9 mouse cellular contexts compared by ENCODE assay signal in the genomic region with DNA sequence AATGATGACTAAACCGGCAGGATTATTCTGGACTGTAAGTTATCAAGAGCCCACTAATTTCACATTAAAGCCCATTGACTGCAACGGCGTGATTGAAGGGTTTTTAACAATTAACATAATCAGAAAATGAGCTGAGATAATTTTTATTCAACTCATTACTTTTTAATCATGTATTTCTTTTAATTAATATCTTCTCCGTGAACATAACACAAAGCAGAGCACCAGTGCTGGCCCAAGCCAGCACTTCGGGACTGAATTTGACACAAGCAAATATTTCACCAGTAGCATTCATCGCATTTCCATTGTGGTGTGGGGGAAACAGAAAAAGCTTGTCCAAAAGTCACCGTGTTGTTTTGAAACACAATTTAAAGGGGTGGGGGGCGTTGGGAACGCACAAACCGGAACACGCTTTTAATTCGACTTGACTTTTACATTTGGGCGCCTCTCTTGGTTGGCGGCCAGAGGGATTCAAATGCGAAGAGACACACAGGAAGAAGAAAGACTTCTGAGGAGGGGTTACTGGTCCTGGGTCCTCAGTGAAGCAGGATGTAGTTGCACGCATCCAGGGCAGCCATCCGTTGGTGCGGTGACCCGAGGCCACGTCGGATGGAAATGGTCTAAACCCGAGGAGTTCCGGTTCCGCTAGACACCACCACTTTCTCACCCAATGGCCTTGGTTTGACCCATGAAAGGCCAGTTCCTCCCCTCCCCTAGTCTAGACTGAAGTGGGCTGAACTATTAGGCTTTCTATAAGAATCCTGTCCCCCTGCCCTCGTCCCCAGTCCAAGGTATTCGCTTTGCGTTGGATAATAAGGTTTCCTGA. TPM values are rescaled to one million over a fixed set of nuclear protein-coding genes. Genes with fewer than 3 reads are reported as not detected.
DNase-seq lines count a peak whose midpoint lies in the region; ATAC-seq lines count a peak whose summit lies in the region.
"Had no signal": no experiment of that assay in that cellular context is flagged by ENCODE, and none has a peak within 500 bp of the region (broad histone marks: within the 10 kb centered on the region; RNA-seq: fewer than 3 reads in every experiment).

No protein-coding gene starts in this region.

- H3K9ac ChIP-seq in kidney, embryonic 16.5 days (replicated peaks; ENCODE audit: low read length), result no peak overlapping the region
- no peak overlapping the region for H3K9ac ChIP-seq in midbrain, embryonic 11.5 days (ENCODE audit: low read length)

- peaks cover 66% of the 10 kb centered on the region for H3K27me3 ChIP-seq in kidney, embryonic 16.5 days (ENCODE audit: insufficient read depth, low read length)
- peaks cover 75% of the 10 kb centered on the region for H3K27me3 ChIP-seq in embryonic facial prominence, embryonic 10.5 days (replicated peaks; ENCODE audit: low read depth, poor library complexity, severe bottlenecking)
- H3K27me3 ChIP-seq in midbrain, embryonic 11.5 days (ENCODE audit: control insufficient read depth, insufficient read depth, low read length), result peaks cover 45% of the 10 kb centered on the region

- H3K36me3 ChIP-seq in kidney, embryonic 16.5 days (ENCODE audit: insufficient read depth, low read length), result no peaks in the 10 kb centered on the region
- H3K36me3 ChIP-seq in embryonic facial prominence, embryonic 10.5 days (replicated peaks), result no peaks in the 10 kb centered on the region
- H3K36me3 ChIP-seq in midbrain, embryonic 11.5 days (ENCODE audit: control insufficient read depth, insufficient read depth, low read length), result no peaks in the 10 kb centered on the region

- H3K4me2 ChIP-seq in kidney, embryonic 16.5 days (replicated peaks; ENCODE audit: low read depth, low read length), result peak overlapping the region; percentile 37
- peak overlapping the region; percentile 47 for H3K4me2 ChIP-seq in midbrain, embryonic 11.5 days

- WGBS in kidney, embryonic 16.5 days, result 4% methylated on average over 27 of the region's 27 CpGs
- WGBS in embryonic facial prominence, embryonic 10.5 days, result 2% methylated on average over 27 of the region's 27 CpGs
- 3% methylated on average over 27 of the region's 27 CpGs for WGBS in midbrain, embryonic 11.5 days

- peaks cover 24% of the 10 kb centered on the region for H3K4me1 ChIP-seq in kidney, embryonic 16.5 days (ENCODE audit: insufficient read depth, low read length)
- H3K4me1 ChIP-seq in embryonic facial prominence, embryonic 10.5 days, result peaks cover 50% of the 10 kb centered on the region
- H3K4me1 ChIP-seq in midbrain, embryonic 11.5 days (ENCODE audit: control insufficient read depth, insufficient read depth, low read length), result peaks cover 40% of the 10 kb centered on the region

- H3K27ac ChIP-seq in kidney, embryonic 16.5 days (ENCODE audit: low read length), result no peak overlapping the region
- no peak overlapping the region for H3K27ac ChIP-seq in embryonic facial prominence, embryonic 10.5 days (replicated peaks)
- no peak overlapping the region for H3K27ac ChIP-seq in midbrain, embryonic 11.5 days (ENCODE audit: low read depth, low read length)

- no peaks in the 10 kb centered on the region for H3K9me3 ChIP-seq in kidney, embryonic 16.5 days (ENCODE audit: low read length)
- H3K9me3 ChIP-seq in embryonic facial prominence, embryonic 10.5 days, result no peaks in the 10 kb centered on the region
- H3K9me3 ChIP-seq in midbrain, embryonic 11.5 days (ENCODE audit: control insufficient read depth, low read length), result no peaks in the 10 kb centered on the region

- no peak for DNase-seq in kidney, postnatal 14 days
- DNase-seq in embryonic facial prominence, embryonic 10.5 days (ENCODE audit: low spot score), result peak; percentile 57
- peak; percentile 94 for DNase-seq in midbrain, embryonic 11.5 days (ENCODE audit: low spot score, missing footprints)
- no peak for DNase-seq in ovary, postnatal 10 days (ENCODE audit: low spot score)
- DNase-seq in adrenal gland, adult 2 months, result no peak
- no peak for DNase-seq in right cerebral cortex, postnatal 4 days

- H3K4me3 ChIP-seq in kidney, embryonic 16.5 days (ENCODE audit: low read length), result peak overlapping the region; percentile 20
- peak overlapping the region; percentile 34; the same call in 1 of the 2 replicates for H3K4me3 ChIP-seq in embryonic facial prominence, embryonic 10.5 days
- no peak overlapping the region for H3K4me3 ChIP-seq in midbrain, embryonic 11.5 days (ENCODE audit: low read depth, low read length)

- ATAC-seq in kidney, embryonic 16.5 days (ENCODE audit: low FRiP score, low TSS enrichment), result no peak
- ATAC-seq in inflammation-experienced regulatory T-cells, adult 6 months, result peak; percentile 14
- no peak for ATAC-seq in midbrain, embryonic 11.5 days (ENCODE audit: low FRiP score)

RNA-seq across cellular contexts. Expression of a gene that starts 52.9 kb away (rescaled TPM):
- 18.2 and 18.5 TPM in 2 replicates for polyA plus RNA-seq in kidney, embryonic 16.5 days (2015; fragmentation: Nextera tagmentation; extraction: Ambion mirVana)
- polyA plus RNA-seq in embryonic facial prominence, embryonic 10.5 days (2016; fragmentation: Nextera tagmentation; extraction: Ambion mirVana), result 15.4 and 15.7 TPM in 2 replicates
- 10 to 100 TPM; 34.7 to 46.2 (median 41.6) TPM for polyA plus RNA-seq in inflammation-experienced regulatory T-cells, adult 6 months (2017; shearing (Covaris generic))
- polyA plus RNA-seq in midbrain, embryonic 11.5 days (2014; fragmentation: Nextera tagmentation; extraction: Ambion mirVana), result 28.5 and 29.2 TPM in 2 replicates
- 10 to 100 TPM; 22.9 to 34.0 TPM for total RNA-seq in adrenal gland, adult 2 months (2021)
- 29.7 and 33.0 TPM in 2 replicates for polyA plus RNA-seq in adrenal gland, adult 2 months (2012; rRNA removed)

RNA-seq across cellular contexts. Expression of a gene that starts 53.1 kb away (rescaled TPM):
- 0.14 TPM in 1 of 2 replicates, not detected in the other for polyA plus RNA-seq in kidney, embryonic 16.5 days (2015; fragmentation: Nextera tagmentation; extraction: Ambion mirVana)
- polyA plus RNA-seq in embryonic facial prominence, embryonic 10.5 days (2016; fragmentation: Nextera tagmentation; extraction: Ambion mirVana), result 10.4 and 11.5 TPM in 2 replicates
- not detected for polyA plus RNA-seq in inflammation-experienced regulatory T-cells, adult 6 months (2017; shearing (Covaris generic))
- polyA plus RNA-seq in midbrain, embryonic 11.5 days (2014; fragmentation: Nextera tagmentation; extraction: Ambion mirVana), result 32.2 and 32.6 TPM in 2 replicates
- not detected for total RNA-seq in adrenal gland, adult 2 months (2021)
- polyA plus RNA-seq in adrenal gland, adult 2 months (2012; rRNA removed), result not detected in 2 replicates
- total RNA-seq: MEL had no signal

Comparison
In these comparisons a context has a peak if more than half of its experiments do, and no peak if none do; other contexts are left out.
1. DNase-seq: peak in embryonic facial prominence, embryonic 10.5 days (single experiment) and midbrain, embryonic 11.5 days (single experiment); none in kidney, postnatal 14 days (single experiment), ovary, postnatal 10 days (single experiment), adrenal gland, adult 2 months (single experiment) and right cerebral cortex, postnatal 4 days (single experiment).